Mouse (Mus musculus) neural tube, embryonic 11.5 days (tissue): ENCODE data around the gene Nos1. TPM values are rescaled to one million over a fixed set of nuclear protein-coding genes. Genes with fewer than 3 reads are reported as not detected.

Source experiments
- ATAC-seq: fragments of 200-750 bp; cut with Nextera tagmentation; 2 replicates; pipeline ENCODE4 v1.8.0; 2017; ENCODE audit warnings: moderate number of reproducible peaks, mild to moderate bottlenecking, moderate TSS enrichment, moderate library complexity; ENCODE audit not compliant: insufficient read depth, low FRiP score, low TSS enrichment
- DNase-seq: peaks from one replicate; pipeline ENCODE4 v3.0.0-alpha.2; 2015; ENCODE audit warnings: low spot score
- H3K27ac ChIP-seq: fragments of 300-500 bp; sonication (generic); 2 replicates; pipeline ENCODE4 v1.5.1; 2014; ENCODE audit warnings: low read depth, mild to moderate bottlenecking, low read length
- H3K27me3 ChIP-seq: fragments of 300-500 bp; sonication (generic); 2 replicates; pipeline ENCODE4 v1.6.1; 2014; ENCODE audit warnings: mild to moderate bottlenecking, low read length, mixed read lengths; ENCODE audit not compliant: control insufficient read depth, insufficient read depth
- H3K36me3 ChIP-seq: fragments of 300-500 bp; sonication (generic); 2 replicates; pipeline ENCODE4 v1.6.1; 2014; ENCODE audit warnings: mild to moderate bottlenecking, low read length, moderate library complexity, mixed read lengths; ENCODE audit not compliant: control insufficient read depth, insufficient read depth
- H3K4me1 ChIP-seq: fragments of 300-500 bp; sonication (generic); 2 replicates; pipeline ENCODE4 v1.6.1; 2014; ENCODE audit warnings: low read length, mixed read lengths; ENCODE audit not compliant: control insufficient read depth, insufficient read depth
- H3K4me2 ChIP-seq: fragments of 300-500 bp; sonication (generic); 2 replicates; pipeline ENCODE4 v1.6.1; 2014; ENCODE audit warnings: low read depth, mild to moderate bottlenecking, moderate library complexity
- H3K4me3 ChIP-seq: fragments of 300-500 bp; sonication (generic); 2 replicates; pipeline ENCODE4 v1.5.1; 2014; ENCODE audit warnings: low read depth, low read length
- H3K9ac ChIP-seq: fragments of 300-500 bp; sonication (generic); 2 replicates; pipeline ENCODE4 v1.6.1; 2014; ENCODE audit warnings: mild to moderate bottlenecking, low read length
- H3K9me3 ChIP-seq: fragments of 300-500 bp; sonication (generic); 2 replicates; pipeline ENCODE4 v1.6.1; 2016; ENCODE audit warnings: low read length; ENCODE audit not compliant: control insufficient read depth
- WGBS: fragments of 180-500 bp; shearing (Covaris S2); extraction: QIAGEN DNeasy Blood & Tissue Kit; methylation state at CpG from one replicate; pipeline ENCODE4 v1.1.7; 2014; 5-methylcytosine and 5-hydroxymethylcytosine counted together
- polyA plus RNA-seq: library from polyadenylated mRNA; unstranded; fragments of >200 nt; fragmentation: Nextera tagmentation; extraction: Ambion mirVana; gene quantifications from 2 replicates; pipeline ENCODE4 v1.2.1, GENCODE M21; 2014

The Nos1 gene
- polyA plus RNA-seq, 1 experiment from 2014 or later, result 0.70 TPM

GRCm38 (mm10) chr5:117891545-117891944 is 110.7 kb downstream of the Nos1 start:
- H3K27ac ChIP-seq, result no peak overlapping the region
- DNase-seq, result no peak
- no peak overlapping the region for H3K4me2 ChIP-seq
- WGBS, result 86% methylated on average over 5 of the region's 5 CpGs
- H3K9me3 ChIP-seq, result no peaks in the 10 kb centered on the region
- H3K36me3 ChIP-seq, result no peaks in the 10 kb centered on the region
- H3K27me3 ChIP-seq, result no peaks in the 10 kb centered on the region
- H3K9ac ChIP-seq, result no peak overlapping the region
- H3K4me1 ChIP-seq, result no peaks in the 10 kb centered on the region
- ATAC-seq, result no peak
- no peak overlapping the region for H3K4me3 ChIP-seq

GRCm38 (mm10) chr5:117894050-117894449 is 113.2 kb downstream of the Nos1 start:
- H3K4me2 ChIP-seq, result no peak overlapping the region
- no peak overlapping the region for H3K4me3 ChIP-seq
- no peak overlapping the region for H3K27ac ChIP-seq
- no peaks in the 10 kb centered on the region for H3K9me3 ChIP-seq
- no peak overlapping the region for H3K9ac ChIP-seq
- WGBS, result 90% methylated on average over 5 of the region's 5 CpGs
- no peaks in the 10 kb centered on the region for H3K27me3 ChIP-seq
- DNase-seq, result no peak
- no peaks in the 10 kb centered on the region for H3K36me3 ChIP-seq
- no peak for ATAC-seq
- no peaks in the 10 kb centered on the region for H3K4me1 ChIP-seq

GRCm38 (mm10) chr5:117898055-117898806 is 117.4 kb downstream of the Nos1 start:
- 13% methylated on average over 9 of the region's 9 CpGs for WGBS
- Histone ChIP-seq H3K9ac (no peak overlapping the region), H3K4me2 (no peak overlapping the region), H3K9me3 (no peaks in the 10 kb centered on the region), H3K36me3 (no peaks in the 10 kb centered on the region), H3K27me3 (no peaks in the 10 kb centered on the region), H3K4me1 (no peaks in the 10 kb centered on the region), H3K27ac (0 out of 2 replicates have a peak overlapping the region, but pooled peaks have one; percentile 11), H3K4me3 (no peak overlapping the region)
- DNase-seq (peak; percentile 46), ATAC-seq (no peak)

- Histone ChIP-seq H3K4me2 (no peak overlapping the region), H3K27me3 (no peaks in the 10 kb centered on the region), H3K9me3 (no peaks in the 10 kb centered on the region), H3K4me1 (0 out of 2 replicates have a peak, but pooled peaks cover 3% of the 10 kb centered on the region), H3K36me3 (no peaks in the 10 kb centered on the region), H3K4me3 (no peak overlapping the region), H3K27ac (no peak overlapping the region), H3K9ac (no peak overlapping the region)
- DNase-seq (no peak), ATAC-seq (no peak)
- 82% methylated on average over 10 of the region's 10 CpGs for WGBS
These were observed 118.5 kb downstream of the Nos1 start for GRCm38 (mm10) chr5:117899361-117899760.

- H3K36me3 ChIP-seq, result no peaks in the 10 kb centered on the region
- H3K27ac ChIP-seq, result no peak overlapping the region
- H3K27me3 ChIP-seq, result no peaks in the 10 kb centered on the region
- ATAC-seq, result no peak
- DNase-seq, result no peak
- 30% methylated on average over 13 of the region's 13 CpGs for WGBS
- H3K9ac ChIP-seq, result no peak overlapping the region
- 0 out of 2 replicates have a peak, but pooled peaks cover 3% of the 10 kb centered on the region for H3K4me1 ChIP-seq
- no peak overlapping the region for H3K4me2 ChIP-seq
- H3K4me3 ChIP-seq, result no peak overlapping the region
- no peaks in the 10 kb centered on the region for H3K9me3 ChIP-seq
These were observed 120.3 kb downstream of the Nos1 start for GRCm38 (mm10) chr5:117900921-117901705.

GRCm38 (mm10) chr5:117903534-117903933 is 122.7 kb downstream of the Nos1 start:
- 40% methylated on average over 7 of the region's 7 CpGs for WGBS
- no peak for ATAC-seq
- no peak overlapping the region for H3K9ac ChIP-seq
- H3K27ac ChIP-seq, result no peak overlapping the region
- no peak overlapping the region for H3K4me3 ChIP-seq
- 0 out of 2 replicates have a peak, but pooled peaks cover 3% of the 10 kb centered on the region for H3K4me1 ChIP-seq
- DNase-seq, result peak; percentile 22
- H3K27me3 ChIP-seq, result no peaks in the 10 kb centered on the region
- no peaks in the 10 kb centered on the region for H3K36me3 ChIP-seq
- H3K9me3 ChIP-seq, result no peaks in the 10 kb centered on the region
- H3K4me2 ChIP-seq, result no peak overlapping the region

- no peak overlapping the region for H3K27ac ChIP-seq
- DNase-seq (no peak), ATAC-seq (no peak)
- WGBS, result 89% methylated on average over 4 of the region's 4 CpGs
- no peak overlapping the region for H3K4me2 ChIP-seq
- no peaks in the 10 kb centered on the region for H3K36me3 ChIP-seq
- H3K27me3 ChIP-seq, result no peaks in the 10 kb centered on the region
- H3K4me3 ChIP-seq, result no peak overlapping the region
- H3K9me3 ChIP-seq, result no peaks in the 10 kb centered on the region
- no peak overlapping the region for H3K9ac ChIP-seq
- 0 out of 2 replicates have a peak, but pooled peaks cover 3% of the 10 kb centered on the region for H3K4me1 ChIP-seq
These were observed 124.9 kb downstream of the Nos1 start for GRCm38 (mm10) chr5:117905728-117906127.

GRCm38 (mm10) chr5:117909524-117909923 is 128.7 kb downstream of the Nos1 start:
- no peak overlapping the region for H3K27ac ChIP-seq
- WGBS, result 80% methylated on average over 4 of the region's 4 CpGs
- no peak overlapping the region for H3K4me3 ChIP-seq
- no peak for DNase-seq
- H3K9ac ChIP-seq, result no peak overlapping the region
- H3K4me2 ChIP-seq, result no peak overlapping the region
- no peaks in the 10 kb centered on the region for H3K4me1 ChIP-seq
- no peak for ATAC-seq
- no peaks in the 10 kb centered on the region for H3K36me3 ChIP-seq
- H3K27me3 ChIP-seq, result no peaks in the 10 kb centered on the region
- no peaks in the 10 kb centered on the region for H3K9me3 ChIP-seq
